Mouse (Mus musculus): ENCODE measurements at regions not wholly inside any gene's neighbourhood (a gene's known extent, or its start where the extent isn't known, plus 50 kb on each side); places are given as distances from the start of the nearest gene placed in this dataset.

DNA sequence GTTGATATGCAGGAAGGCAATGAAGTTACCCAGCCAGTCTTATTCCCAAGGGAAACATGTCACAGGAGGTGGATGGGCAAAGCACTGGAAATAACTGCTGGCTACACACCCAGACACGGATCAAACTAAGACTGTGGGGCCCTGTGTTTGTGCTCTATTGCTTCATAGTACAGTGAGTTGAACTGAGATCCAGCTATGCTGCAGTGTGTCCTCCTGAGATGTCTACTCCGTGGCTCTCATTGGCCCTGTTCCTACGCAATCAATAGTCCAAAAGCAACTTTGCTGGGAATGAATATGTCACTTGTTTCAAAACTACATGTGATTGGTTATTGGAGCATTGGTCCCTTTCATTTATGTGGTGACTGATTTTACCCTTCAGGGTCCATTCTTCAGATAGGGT lies 213.8 kb upstream of the Bmp2 start:
- peaks cover 8% of the 10 kb centered on the region; the same call in 1 of the 2 replicates for H3K27me3 ChIP-seq
- H3K4me3 ChIP-seq: no peak overlapping the region
- H3K27ac ChIP-seq: no peak overlapping the region
- WGBS: 72% methylated on average over 3 of the region's 3 CpGs
- no peaks in the 10 kb centered on the region for H3K36me3 ChIP-seq
- H3K9ac ChIP-seq: no peak overlapping the region
- no peak for ATAC-seq (ENCODE audit: low FRiP score, low read depth)
- peaks cover 20% of the 10 kb centered on the region for H3K4me1 ChIP-seq
- no peaks in the 10 kb centered on the region for H3K9me3 ChIP-seq
- H3K4me2 ChIP-seq (replicated peaks): no peak overlapping the region

DNA sequence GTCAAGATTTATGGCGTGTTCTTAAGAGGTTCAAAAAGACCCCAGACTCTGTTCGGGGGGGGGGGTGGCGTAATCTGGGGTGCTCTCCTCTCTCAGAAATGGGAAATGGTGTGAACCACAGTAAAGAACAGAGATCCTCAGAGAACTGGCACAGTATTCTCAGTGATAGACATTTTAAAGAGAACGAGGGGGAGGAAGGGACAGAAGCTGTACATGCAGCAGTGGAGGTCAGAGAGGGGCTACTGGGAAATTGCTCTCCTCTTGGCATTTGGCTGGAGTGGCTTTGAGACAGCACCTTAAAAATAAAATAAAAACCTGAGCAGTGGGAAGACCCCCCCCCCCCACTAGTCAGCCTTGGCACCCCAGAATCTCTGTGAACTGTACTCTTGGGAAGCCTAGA lies 210.6 kb upstream of the Bmp2 start:
- Histone ChIP-seq H3K27ac (no peak overlapping the region), H3K9ac (no peak overlapping the region), H3K4me3 (no peak overlapping the region), H3K4me2 (replicated peaks) (no peak overlapping the region), H3K4me1 (peaks cover 26% of the 10 kb centered on the region), H3K9me3 (no peaks in the 10 kb centered on the region), H3K36me3 (no peaks in the 10 kb centered on the region), H3K27me3 (peaks cover 7% of the 10 kb centered on the region; the same call in 1 of the 2 replicates)
- no peak for ATAC-seq (ENCODE audit: low FRiP score, low read depth)
- WGBS: 64% methylated on average over 4 of the region's 4 CpGs

DNA sequence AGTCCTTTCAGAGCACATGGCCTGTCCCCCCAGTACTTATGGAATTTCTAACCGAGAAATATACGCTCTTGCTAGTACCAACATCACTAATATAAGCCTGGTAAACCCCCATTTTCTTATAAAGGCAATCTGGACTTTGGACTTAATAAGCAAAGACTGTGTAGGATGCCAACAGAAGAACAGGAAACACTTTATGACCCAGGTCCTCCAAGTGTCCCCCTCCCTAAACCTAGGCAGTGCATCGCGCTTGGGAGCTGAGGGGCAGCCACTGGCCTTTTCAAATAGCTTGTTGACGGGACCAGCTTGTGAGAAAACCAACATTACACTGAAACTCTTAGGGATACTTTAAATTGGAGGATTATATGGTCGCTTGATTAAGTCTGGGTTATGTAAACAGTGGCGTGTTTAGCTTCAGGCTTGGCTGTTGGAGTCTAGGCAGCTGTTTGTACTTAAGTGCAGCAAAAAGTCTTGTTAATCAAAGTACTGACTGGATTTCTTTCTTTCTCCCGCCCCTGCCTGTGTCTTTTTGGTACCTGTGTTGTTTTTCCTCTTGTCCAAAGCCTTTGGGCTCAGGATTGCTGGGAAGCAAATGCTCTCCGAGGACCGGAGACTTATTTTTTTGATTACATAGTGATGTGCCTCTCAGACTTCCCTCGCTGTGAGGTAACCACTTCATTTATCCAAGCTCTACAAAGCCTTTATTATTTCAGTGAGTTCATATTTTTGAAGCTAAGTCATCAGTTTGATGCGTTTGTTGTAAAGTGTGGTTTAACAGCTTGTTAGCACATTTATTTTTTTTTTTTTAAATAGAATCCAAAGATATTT lies 205.8 kb upstream of the Bmp2 start:
- Histone ChIP-seq H3K4me2 (replicated peaks) (peak overlapping the region; percentile 34), H3K27me3 (peaks cover 9% of the 10 kb centered on the region; the same call in 1 of the 2 replicates), H3K36me3 (no peaks in the 10 kb centered on the region), H3K4me3 (no peak overlapping the region), H3K9me3 (no peaks in the 10 kb centered on the region), H3K9ac (no peak overlapping the region), H3K27ac (peak overlapping the region; percentile 2; the same call in 1 of the 2 replicates), H3K4me1 (peaks cover 21% of the 10 kb centered on the region)
- 17% methylated on average over 12 of the region's 12 CpGs for WGBS
- peak; percentile 69; the same call in 1 of the 2 replicates for ATAC-seq (ENCODE audit: low FRiP score, low read depth)

- 10% methylated on average over 4 of the region's 4 CpGs for WGBS
- H3K36me3 ChIP-seq: no peaks in the 10 kb centered on the region
- peaks cover 21% of the 10 kb centered on the region for H3K4me1 ChIP-seq
- no peak overlapping the region for H3K4me3 ChIP-seq
- peak; percentile 73; the same call in 1 of the 2 replicates for ATAC-seq (ENCODE audit: low FRiP score, low read depth)
- H3K27ac ChIP-seq: 0 out of 2 replicates have a peak overlapping the region, but pooled peaks have one; percentile 23
- no peaks in the 10 kb centered on the region for H3K9me3 ChIP-seq
- no peak overlapping the region for H3K9ac ChIP-seq
- H3K27me3 ChIP-seq: peaks cover 6% of the 10 kb centered on the region; the same call in 1 of the 2 replicates
- peak overlapping the region; percentile 34 for H3K4me2 ChIP-seq (replicated peaks)
Measured at GRCm38 (mm10) chr2:133346789-133347424, 205.1 kb upstream of the Bmp2 start.

DNA sequence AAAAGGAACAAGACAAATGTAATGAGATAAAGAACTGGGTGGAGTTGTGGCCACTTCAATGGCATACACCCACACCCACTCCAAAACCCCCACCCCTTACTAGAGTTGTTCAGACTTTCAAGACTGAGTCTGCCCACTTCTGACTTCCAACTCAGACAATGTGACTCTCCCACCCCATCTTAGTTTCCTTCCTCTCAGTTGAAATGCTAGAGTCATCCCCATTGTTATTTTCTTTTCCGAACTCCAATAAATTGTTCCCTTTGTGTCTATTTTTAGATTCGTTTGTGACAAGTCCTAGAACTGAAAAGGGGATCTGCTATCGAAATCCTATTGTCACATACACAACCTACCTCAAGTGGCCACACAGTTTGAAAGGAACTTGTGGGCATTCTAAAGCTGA lies 200.7 kb upstream of the Bmp2 start:
- Histone ChIP-seq H3K4me1 (peaks cover 12% of the 10 kb centered on the region), H3K4me3 (no peak overlapping the region), H3K9me3 (no peaks in the 10 kb centered on the region), H3K27ac (no peak overlapping the region), H3K4me2 (replicated peaks) (no peak overlapping the region), H3K36me3 (no peaks in the 10 kb centered on the region), H3K27me3 (peaks cover 4% of the 10 kb centered on the region; the same call in 1 of the 2 replicates), H3K9ac (no peak overlapping the region)
- WGBS: 82% methylated on average over 3 of the region's 3 CpGs
- ATAC-seq (ENCODE audit: low FRiP score, low read depth): no peak

GRCm38 (mm10) chr2:133352800-133353199 lies 199.2 kb upstream of the Bmp2 start:
- whole genome bisulfite sequencing: 85% methylated on average over 3 of the region's 3 CpGs
- no peak overlapping the region for H3K9ac ChIP-seq
- no peak for ATAC-seq (ENCODE audit: low FRiP score, low read depth)
- no peak overlapping the region for H3K27ac ChIP-seq
- peaks cover 4% of the 10 kb centered on the region; the same call in 1 of the 2 replicates for H3K27me3 ChIP-seq
- H3K4me2 ChIP-seq (replicated peaks): no peak overlapping the region
- H3K36me3 ChIP-seq: no peaks in the 10 kb centered on the region
- no peak overlapping the region for H3K4me3 ChIP-seq
- H3K9me3 ChIP-seq: no peaks in the 10 kb centered on the region
- H3K4me1 ChIP-seq: no peaks in the 10 kb centered on the region

GRCm38 (mm10) chr2:133362693-133363443 lies 189.1 kb upstream of the Bmp2 start:
- 54% methylated on average over 4 of the region's 4 CpGs for WGBS
- Histone ChIP-seq H3K4me3 (no peak overlapping the region), H3K4me2 (replicated peaks) (no peak overlapping the region), H3K9ac (no peak overlapping the region), H3K9me3 (no peaks in the 10 kb centered on the region), H3K4me1 (no peaks in the 10 kb centered on the region), H3K36me3 (no peaks in the 10 kb centered on the region), H3K27ac (no peak overlapping the region), H3K27me3 (no peaks in the 10 kb centered on the region)
- no peak for ATAC-seq (ENCODE audit: low FRiP score, low read depth)

DNA sequence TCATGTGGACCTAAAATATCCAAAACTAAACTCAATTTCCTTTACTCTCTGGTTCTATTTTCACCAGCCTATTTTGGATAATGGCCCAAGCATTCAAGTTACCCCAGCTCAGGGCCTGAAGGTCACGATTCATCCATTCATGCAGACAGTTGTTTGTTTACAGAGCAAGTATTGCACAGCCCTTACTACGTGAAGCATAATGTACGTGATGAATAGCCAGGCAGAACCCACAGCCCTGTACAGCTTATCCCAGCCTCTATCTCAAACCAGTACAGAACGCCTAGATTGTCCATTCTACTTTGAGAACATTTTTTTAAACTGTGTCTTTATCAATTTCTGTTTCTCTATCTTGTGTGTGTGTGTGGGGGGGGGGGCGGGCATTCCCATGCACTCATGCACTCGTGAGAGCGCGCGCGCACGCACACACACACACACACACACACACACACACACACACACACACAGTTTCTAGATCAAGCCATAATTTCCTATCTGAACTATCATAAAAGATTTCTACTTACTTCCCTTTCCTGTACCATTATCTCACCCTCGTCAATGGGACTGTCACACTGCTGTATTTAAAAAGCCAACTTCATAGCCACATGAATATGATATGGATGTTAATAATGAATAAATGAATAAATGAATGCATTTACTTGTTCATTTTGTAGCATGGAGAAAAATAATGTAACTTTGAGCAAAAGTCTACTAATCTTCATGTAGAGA lies 180.3 kb upstream of the Bmp2 start:
- ATAC-seq (ENCODE audit: low FRiP score, low read depth): no peak
- Histone ChIP-seq H3K4me3 (no peak overlapping the region), H3K27me3 (no peaks in the 10 kb centered on the region), H3K4me1 (peaks cover 22% of the 10 kb centered on the region), H3K4me2 (replicated peaks) (no peak overlapping the region), H3K27ac (no peak overlapping the region), H3K9ac (no peak overlapping the region), H3K36me3 (no peaks in the 10 kb centered on the region), H3K9me3 (no peaks in the 10 kb centered on the region)
- WGBS: 89% methylated on average over 12 of the region's 12 CpGs

DNA sequence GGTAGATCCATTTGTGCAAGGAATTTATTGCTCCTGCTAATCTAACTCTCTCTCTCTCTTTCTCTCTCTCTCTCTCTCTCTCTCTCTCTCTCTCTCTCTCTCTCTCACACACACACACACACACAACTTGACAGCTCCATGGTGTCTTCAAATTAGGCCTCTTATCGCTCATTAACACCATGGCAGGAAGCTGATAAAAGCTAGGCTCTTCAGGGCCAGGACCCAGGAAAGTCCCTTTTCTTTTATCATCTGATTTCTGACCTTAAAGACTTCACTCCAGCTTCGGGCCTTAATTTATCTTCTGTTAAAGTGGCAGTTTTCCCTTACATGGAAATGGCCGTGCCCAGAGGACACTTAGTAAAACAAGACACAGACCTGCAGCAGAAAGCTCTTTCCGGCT lies 178.4 kb upstream of the Bmp2 start:
- ATAC-seq (ENCODE audit: low FRiP score, low read depth): no peak
- 20% methylated on average over 4 of the region's 4 CpGs for WGBS
- Histone ChIP-seq H3K36me3 (no peaks in the 10 kb centered on the region), H3K9me3 (no peaks in the 10 kb centered on the region), H3K27ac (no peak overlapping the region), H3K4me3 (no peak overlapping the region), H3K27me3 (no peaks in the 10 kb centered on the region), H3K4me2 (replicated peaks) (no peak overlapping the region), H3K9ac (no peak overlapping the region), H3K4me1 (peaks cover 22% of the 10 kb centered on the region)

DNA sequence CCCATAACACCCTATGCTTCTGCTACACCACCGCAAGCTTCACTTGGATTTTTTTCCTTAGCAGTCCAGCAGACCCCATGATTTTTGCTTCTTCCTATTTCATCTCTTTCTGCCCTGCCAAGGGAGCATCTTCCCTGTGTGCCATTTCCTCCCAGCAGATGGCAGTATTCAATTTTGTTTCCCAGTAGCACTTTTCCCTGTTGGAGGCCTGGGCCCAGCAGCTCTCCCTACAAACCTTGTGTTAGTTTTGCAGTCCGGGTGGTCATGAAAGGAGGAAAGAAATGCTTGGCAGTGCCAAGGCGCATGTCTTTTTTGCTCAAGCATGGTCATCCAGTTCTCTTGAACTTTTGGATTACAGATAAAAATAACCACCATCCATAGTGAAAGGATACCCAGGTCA lies 170.9 kb upstream of the Bmp2 start:
- WGBS: 72% methylated on average over 3 of the region's 3 CpGs
- Histone ChIP-seq H3K27me3 (no peaks in the 10 kb centered on the region), H3K9ac (no peak overlapping the region), H3K36me3 (no peaks in the 10 kb centered on the region), H3K4me3 (no peak overlapping the region), H3K4me2 (replicated peaks) (no peak overlapping the region), H3K4me1 (no peaks in the 10 kb centered on the region), H3K9me3 (no peaks in the 10 kb centered on the region), H3K27ac (no peak overlapping the region)
- no peak for ATAC-seq (ENCODE audit: low FRiP score, low read depth)

- WGBS: 88% methylated on average over 3 of the region's 3 CpGs
- Histone ChIP-seq H3K9ac (no peak overlapping the region), H3K36me3 (no peaks in the 10 kb centered on the region), H3K4me3 (no peak overlapping the region), H3K27me3 (no peaks in the 10 kb centered on the region), H3K27ac (no peak overlapping the region), H3K9me3 (no peaks in the 10 kb centered on the region), H3K4me1 (no peaks in the 10 kb centered on the region), H3K4me2 (replicated peaks) (no peak overlapping the region)
- no peak for ATAC-seq (ENCODE audit: low FRiP score, low read depth)
Measured at GRCm38 (mm10) chr2:133383135-133383920, 168.6 kb upstream of the Bmp2 start.
